Mouse (Mus musculus) stomach, postnatal 0 days (tissue): ENCODE data around the gene Gimd1. TPM values are rescaled to one million over a fixed set of nuclear protein-coding genes. Genes with fewer than 3 reads are reported as not detected.

Experiments
- ATAC-seq: fragments of 200-750 bp; cut with Nextera tagmentation; 2 replicates; pipeline ENCODE4 v1.8.0; 2017; ENCODE audit not compliant: low FRiP score, low TSS enrichment
- DNase-seq: peaks from one replicate; pipeline ENCODE4 v3.0.0-alpha.2; 2016; ENCODE audit warnings: low spot score
- H3K27ac ChIP-seq: fragments of 300-500 bp; sonication (generic); replicated peaks from 2 replicates; pipeline ENCODE4 v1.5.1; 2014; ENCODE audit warnings: mild to moderate bottlenecking, control low read depth
- H3K27me3 ChIP-seq: fragments of 300-500 bp; sonication (generic); 2 replicates; pipeline ENCODE4 v1.6.1; 2014; ENCODE audit warnings: low read length; ENCODE audit not compliant: control insufficient read depth, insufficient read depth
- H3K36me3 ChIP-seq: fragments of 300-500 bp; sonication (generic); 2 replicates; pipeline ENCODE4 v1.6.1; 2014; ENCODE audit warnings: low read length, mixed read lengths; ENCODE audit not compliant: control insufficient read depth, insufficient read depth
- H3K4me1 ChIP-seq: fragments of 300-500 bp; sonication (generic); replicated peaks from 2 replicates; pipeline ENCODE4 v1.6.1; 2014; ENCODE audit warnings: antibody characterized with exemption; ENCODE audit not compliant: control insufficient read depth, insufficient read depth
- H3K4me2 ChIP-seq: fragments of 300-500 bp; sonication (generic); replicated peaks from 2 replicates; pipeline ENCODE4 v1.6.1; 2014; ENCODE audit warnings: low read depth, mild to moderate bottlenecking, control low read depth, moderate library complexity
- H3K4me3 ChIP-seq: fragments of 300-500 bp; sonication (generic); 2 replicates; pipeline ENCODE4 v1.5.1; 2014; ENCODE audit warnings: low read depth, low read length, control low read depth
- H3K9ac ChIP-seq: fragments of 300-500 bp; sonication (generic); 2 replicates; pipeline ENCODE4 v1.6.1; 2014; ENCODE audit warnings: mild to moderate bottlenecking, low read length, control low read depth, mixed read lengths
- H3K9me3 ChIP-seq: fragments of 300-500 bp; sonication (generic); 2 replicates; pipeline ENCODE4 v1.6.1; 2016; ENCODE audit warnings: low read length; ENCODE audit not compliant: control insufficient read depth
- CTCF ChIP-seq: IDR thresholded peaks from 2 replicates; pipeline ENCODE4 v1.5.1; 2016; ENCODE audit warnings: antibody characterized with exemption, low read depth, mild to moderate bottlenecking, moderate library complexity
- EP300 ChIP-seq: optimal IDR thresholded peaks from 2 replicates; pipeline ENCODE3; 2016; ENCODE audit warnings: antibody characterized with exemption
- WGBS: fragments of 180-500 bp; shearing (Covaris S2); extraction: QIAGEN DNeasy Blood & Tissue Kit; methylation state at CpG from one replicate; pipeline ENCODE4 v1.1.7; 2014; 5-methylcytosine and 5-hydroxymethylcytosine counted together
- polyA plus RNA-seq: library from polyadenylated mRNA; unstranded; fragments of >200 nt; fragmentation: Nextera tagmentation; extraction: Ambion mirVana; gene quantifications from 2 replicates; pipeline ENCODE4 v1.2.1, GENCODE M21; 2015

The Gimd1 gene
- polyA plus RNA-seq, 1 experiment from 2014 or later, result 0.24 TPM

DNA sequence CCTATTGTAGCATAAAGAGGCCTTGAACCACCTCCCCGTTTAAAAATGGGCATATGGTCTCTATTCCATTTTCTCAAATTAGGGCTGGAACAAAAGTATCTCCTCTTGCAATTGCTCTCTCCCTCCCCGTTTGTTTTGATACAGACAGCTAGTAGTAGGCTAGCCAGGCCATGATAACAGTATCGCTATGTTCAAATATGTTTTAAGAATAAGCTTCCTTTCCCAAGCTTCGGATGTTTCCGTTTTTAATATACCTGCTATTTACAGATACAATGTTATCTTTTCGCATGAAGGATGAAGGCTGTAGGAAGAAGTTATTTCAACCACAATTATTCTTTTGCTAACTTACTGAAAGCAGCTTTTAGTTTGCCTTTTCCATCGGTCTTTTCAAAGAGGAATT is 19.7 kb downstream of the Gimd1 start:
- H3K27ac ChIP-seq, result no peak overlapping the region
- no peaks in the 10 kb centered on the region for H3K27me3 ChIP-seq
- 76% methylated on average over 7 of the region's 7 CpGs for WGBS
- TF ChIP-seq EP300, result no peak
- no peak for TF ChIP-seq CTCF
- no peak overlapping the region for H3K4me3 ChIP-seq
- DNase-seq (no peak), ATAC-seq (no peak)
- H3K4me2 ChIP-seq, result no peak overlapping the region
- H3K4me1 ChIP-seq, result no peaks in the 10 kb centered on the region
- H3K9ac ChIP-seq, result no peak overlapping the region
- no peaks in the 10 kb centered on the region for H3K9me3 ChIP-seq
- H3K36me3 ChIP-seq, result no peaks in the 10 kb centered on the region

DNA sequence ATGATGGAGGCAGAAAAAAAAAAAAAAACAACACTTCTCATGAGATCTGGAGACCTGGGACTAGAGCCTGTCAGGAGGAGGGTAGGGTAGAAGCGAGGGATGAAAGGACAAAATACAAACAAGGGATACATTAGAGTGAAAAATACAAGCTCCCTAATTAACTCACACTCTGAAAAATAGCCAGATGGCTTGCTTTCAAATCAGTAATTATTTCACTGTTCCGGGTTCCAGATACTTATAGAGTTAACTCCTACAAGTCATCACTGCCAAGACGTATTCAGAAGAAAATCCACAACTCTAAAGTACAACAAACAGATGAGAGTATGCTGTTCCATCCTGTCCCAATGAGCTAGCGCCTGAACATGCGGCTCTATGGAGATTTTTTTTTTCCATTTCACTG is 20.6 kb downstream of the Gimd1 start:
- Histone ChIP-seq H3K4me1 (no peaks in the 10 kb centered on the region), H3K9me3 (no peaks in the 10 kb centered on the region), H3K36me3 (no peaks in the 10 kb centered on the region), H3K4me3 (no peak overlapping the region), H3K9ac (no peak overlapping the region), H3K27me3 (no peaks in the 10 kb centered on the region), H3K4me2 (no peak overlapping the region), H3K27ac (no peak overlapping the region)
- DNase-seq (no peak), ATAC-seq (no peak)
- no peak for TF ChIP-seq CTCF
- TF ChIP-seq EP300, result no peak
- 55% methylated on average over 5 of the region's 5 CpGs for WGBS

DNA sequence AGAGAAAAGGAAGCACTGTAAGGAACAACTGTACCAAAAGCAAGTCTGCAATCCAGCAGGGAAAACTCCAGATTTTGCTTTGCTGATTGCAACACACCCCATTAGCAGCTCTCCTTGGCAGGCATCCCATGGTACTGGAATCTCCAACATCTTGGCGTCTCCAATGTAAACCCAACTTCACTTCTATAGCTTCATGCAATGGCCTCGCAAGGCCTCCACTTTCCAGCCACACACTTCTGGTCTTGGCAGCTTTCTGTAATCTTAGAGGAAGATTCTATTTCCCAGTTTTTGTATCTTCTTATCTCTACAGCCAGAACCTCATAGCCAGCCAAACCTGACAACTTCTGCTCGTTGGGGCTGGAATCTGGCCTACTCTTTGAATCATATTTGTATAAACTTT is 22.2 kb downstream of the Gimd1 start:
- peak; percentile 21; the same call in 1 of the 2 replicates for ATAC-seq

DNA sequence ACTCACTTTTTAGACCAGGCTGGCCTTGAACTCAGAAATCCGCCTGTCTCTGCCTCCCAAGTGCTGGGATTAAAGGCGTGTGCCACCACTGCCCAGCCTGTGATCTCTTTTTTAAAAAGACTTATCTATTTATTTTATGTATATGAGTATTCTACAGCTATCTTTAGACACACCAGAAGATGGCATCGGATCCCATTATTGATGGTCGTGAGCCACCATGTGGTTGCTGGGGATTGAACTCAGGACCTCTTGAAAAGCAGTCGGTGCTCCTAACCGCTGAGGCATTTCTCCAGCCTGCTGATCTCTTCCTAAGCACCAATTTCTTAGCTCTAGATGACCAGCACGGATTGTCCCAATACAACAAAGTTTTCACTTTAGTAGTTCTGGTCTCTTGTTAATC is 24.3 kb downstream of the Gimd1 start:
- Histone ChIP-seq H3K4me1 (no peaks in the 10 kb centered on the region), H3K9me3 (no peaks in the 10 kb centered on the region), H3K4me2 (no peak overlapping the region), H3K27ac (no peak overlapping the region), H3K9ac (no peak overlapping the region), H3K36me3 (0 out of 2 replicates have a peak, but pooled peaks cover under 1% of the 10 kb centered on the region), H3K4me3 (no peak overlapping the region), H3K27me3 (no peaks in the 10 kb centered on the region)
- ATAC-seq, result no peak
- DNase-seq, result no peak
- 92% methylated on average over 7 of the region's 7 CpGs for WGBS
- TF ChIP-seq EP300 (no peak), CTCF (no peak)

More for the DNA sequence above, 22.2 kb downstream of the Gimd1 start:
- H3K4me2 ChIP-seq, result no peak overlapping the region
- 34% methylated on average over 3 of the region's 3 CpGs for WGBS
- peak; percentile 27 for DNase-seq
- no peaks in the 10 kb centered on the region for H3K4me1 ChIP-seq
- no peak overlapping the region for H3K4me3 ChIP-seq
- H3K9me3 ChIP-seq, result no peaks in the 10 kb centered on the region
- H3K27ac ChIP-seq, result no peak overlapping the region
- no peak overlapping the region for H3K9ac ChIP-seq
- TF ChIP-seq EP300 (no peak), CTCF (no peak)
- no peaks in the 10 kb centered on the region for H3K27me3 ChIP-seq
- no peaks in the 10 kb centered on the region for H3K36me3 ChIP-seq

DNA sequence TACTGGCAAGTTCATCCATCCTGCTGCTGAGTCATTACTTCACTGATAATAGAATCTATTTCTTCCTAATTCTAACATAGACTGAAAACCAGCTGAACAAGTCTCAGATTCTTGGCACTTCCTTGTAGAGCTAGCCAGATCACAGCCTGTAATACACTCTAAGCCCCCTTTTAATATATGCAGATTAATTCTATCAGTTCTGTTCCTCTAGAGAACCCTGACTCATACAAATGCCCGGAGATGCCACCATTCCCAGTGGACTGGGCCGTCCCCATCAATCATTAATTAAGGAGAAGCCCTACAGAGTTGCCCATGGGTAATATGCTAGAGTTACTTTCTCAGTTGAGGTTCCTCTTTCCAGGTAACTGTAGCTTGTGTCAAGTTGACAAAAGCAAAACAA is 26.3 kb downstream of the Gimd1 start:
- peaks cover 6% of the 10 kb centered on the region; the same call in 1 of the 2 replicates for H3K36me3 ChIP-seq
- H3K4me3 ChIP-seq, result no peak overlapping the region
- no peaks in the 10 kb centered on the region for H3K9me3 ChIP-seq
- 75% methylated on average over 2 of the region's 2 CpGs for WGBS
- H3K27me3 ChIP-seq, result no peaks in the 10 kb centered on the region
- TF ChIP-seq EP300, result peak; percentile 42
- TF ChIP-seq CTCF, result no peak
- H3K4me1 ChIP-seq, result no peaks in the 10 kb centered on the region
- ATAC-seq, result peak; percentile 49
- no peak for DNase-seq
- H3K9ac ChIP-seq, result no peak overlapping the region
- H3K4me2 ChIP-seq, result no peak overlapping the region
- no peak overlapping the region for H3K27ac ChIP-seq

DNA sequence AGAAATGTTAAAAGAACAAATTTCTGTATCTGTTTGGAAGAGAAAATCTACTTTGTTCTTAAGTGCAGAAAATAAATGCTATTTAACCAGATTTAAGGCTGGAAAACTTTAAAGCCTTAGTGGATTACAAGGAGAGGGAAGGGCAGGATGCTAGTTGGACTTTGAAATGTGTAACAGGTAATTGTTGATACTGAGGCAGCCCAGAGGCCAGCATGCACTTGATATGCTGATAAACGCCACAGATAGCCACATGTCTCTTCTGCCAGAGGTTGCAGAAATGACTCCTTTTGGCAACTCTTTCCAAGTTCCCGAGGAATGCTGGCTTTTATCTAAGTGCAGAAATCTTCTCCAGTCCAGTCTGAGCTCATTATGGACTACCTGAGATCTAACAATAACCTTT is 47.9 kb downstream of the Gimd1 start:
- no peak overlapping the region for H3K27ac ChIP-seq
- no peaks in the 10 kb centered on the region for H3K4me1 ChIP-seq
- H3K27me3 ChIP-seq, result no peaks in the 10 kb centered on the region
- WGBS, result 74% methylated on average over 2 of the region's 2 CpGs
- no peaks in the 10 kb centered on the region for H3K9me3 ChIP-seq
- ATAC-seq (no peak), DNase-seq (no peak)
- no peak overlapping the region for H3K4me3 ChIP-seq
- no peak overlapping the region for H3K9ac ChIP-seq
- TF ChIP-seq CTCF (no peak), EP300 (no peak)
- H3K36me3 ChIP-seq, result peaks cover 4% of the 10 kb centered on the region; the same call in 1 of the 2 replicates
- H3K4me2 ChIP-seq, result no peak overlapping the region
